Comparison of ENCODE assay signal across 12 mouse cellular contexts in genomic region chr11:72436271-72436670, GRCm38 (mm10). TPM values are rescaled to one million over a fixed set of nuclear protein-coding genes. Genes with fewer than 3 reads are reported as not detected.
A peak's percentile ranks its signal among the peaks of the same experiment; 100 is the strongest.
DNase-seq lines count a peak whose midpoint lies in the region; ATAC-seq lines count a peak whose summit lies in the region.
"Had no signal": no experiment of that assay in that cellular context is flagged by ENCODE, and none has a peak within 500 bp of the region (broad histone marks: within the 10 kb centered on the region; RNA-seq: fewer than 3 reads in every experiment).

No protein-coding gene starts in this region.

- no peaks in the 10 kb centered on the region for H3K36me3 ChIP-seq in hindbrain, embryonic 12.5 days

- no peak for ATAC-seq in hindbrain, embryonic 12.5 days (ENCODE audit: low FRiP score)

- H3K27me3 ChIP-seq in hindbrain, embryonic 12.5 days, result no peaks in the 10 kb centered on the region

- WGBS in hindbrain, embryonic 12.5 days, result 77% methylated on average over 5 of the region's 5 CpGs

- H3K9me3 ChIP-seq in hindbrain, embryonic 12.5 days (replicated peaks), result no peaks in the 10 kb centered on the region

- H3K4me2 ChIP-seq in hindbrain, embryonic 12.5 days (replicated peaks), result no peak overlapping the region

- 0 out of 2 replicates have a peak, but pooled peaks cover 4% of the 10 kb centered on the region for H3K4me1 ChIP-seq in hindbrain, embryonic 12.5 days

- H3K4me3 ChIP-seq in hindbrain, embryonic 12.5 days, result no peak overlapping the region
- H3K4me3 ChIP-seq: erythroblast, embryonic 14.5 days had no signal

- H3K9ac ChIP-seq in hindbrain, embryonic 12.5 days, result no peak overlapping the region

- peak; percentile 30 for DNase-seq in cerebellum, adult 9-11 months
- DNase-seq in cerebellum, adult 18-20 months, result no peak
- DNase-seq in layer of hippocampus, adult 11-12 months (ENCODE audit: low spot score), result peak; percentile 52
- no peak for DNase-seq in layer of hippocampus, adult 18-20 months (ENCODE audit: low spot score in 2 of 2)
- DNase-seq in urinary bladder, adult 2 months (ENCODE audit: low spot score), result peak; percentile 32
- DNase-seq in urinary bladder, postnatal 10 days (ENCODE audit: low spot score), result no peak
- DNase-seq in thymus, postnatal 4 days, result no peak
- DNase-seq: cerebellum, adult 8-10 months had no signal

- no peak overlapping the region for H3K27ac ChIP-seq in hindbrain, embryonic 12.5 days

RNA-seq across cellular contexts. Expression of gene Ggt6, which starts 0.9 kb away (rescaled TPM):
- under 1 TPM in 1 of 2 experiments, not detected in 1; 0.25 TPM for total RNA-seq in layer of hippocampus, adult 18-20 months (2021)
- polyA plus RNA-seq in urinary bladder, adult 2 months (2012; rRNA removed), result 3.6 and 3.7 TPM in 2 replicates
- polyA plus RNA-seq in hindbrain, embryonic 12.5 days (2016; fragmentation: Nextera tagmentation; extraction: Ambion mirVana), result 0.32 TPM in 1 of 2 replicates, not detected in the other
- polyA plus RNA-seq: erythroblast, embryonic 14.5 days; heart, postnatal 0 days; neural tube, embryonic 11.5 days had no signal

RNA-seq across cellular contexts. Expression of gene Mybbp1a, which starts 4.9 kb away (rescaled TPM):
- total RNA-seq in layer of hippocampus, adult 18-20 months (2021), result 10 to 100 TPM; 54.6 to 56.8 TPM
- 55.1 and 75.5 TPM in 2 replicates for polyA plus RNA-seq in urinary bladder, adult 2 months (2012; rRNA removed)
- 112 and 123 TPM in 2 replicates for polyA plus RNA-seq in hindbrain, embryonic 12.5 days (2016; fragmentation: Nextera tagmentation; extraction: Ambion mirVana)

RNA-seq across cellular contexts. Expression of gene Smtnl2, which starts 24.8 kb away (rescaled TPM):
- 1 to 10 TPM; 1.3 to 2.9 TPM for total RNA-seq in layer of hippocampus, adult 18-20 months (2021)
- polyA plus RNA-seq in urinary bladder, adult 2 months (2012; rRNA removed), result 5.3 and 6.7 TPM in 2 replicates
- polyA plus RNA-seq in hindbrain, embryonic 12.5 days (2016; fragmentation: Nextera tagmentation; extraction: Ambion mirVana), result 14.5 and 15.3 TPM in 2 replicates
- polyA plus RNA-seq: erythroblast, embryonic 14.5 days had no signal

RNA-seq across cellular contexts. Expression of gene Spns2, which starts 53.4 kb away (rescaled TPM):
- total RNA-seq in layer of hippocampus, adult 18-20 months (2021), result 100 to 1,000 TPM in 1 of 2 experiments, 10 to 100 TPM in 1; 95.6 to 103 TPM
- polyA plus RNA-seq in urinary bladder, adult 2 months (2012; rRNA removed), result 17.9 and 20.1 TPM in 2 replicates
- polyA plus RNA-seq in hindbrain, embryonic 12.5 days (2016; fragmentation: Nextera tagmentation; extraction: Ambion mirVana), result 8.8 and 9.3 TPM in 2 replicates

Comparison
In these comparisons a context has a peak if more than half of its experiments do, and no peak if none do; other contexts are left out.
1. DNase-seq: peak in cerebellum, adult 9-11 months (single experiment), layer of hippocampus, adult 11-12 months (single experiment) and urinary bladder, adult 2 months (single experiment); none in cerebellum, adult 18-20 months (0 of 2), layer of hippocampus, adult 18-20 months (0 of 2), urinary bladder, postnatal 10 days (single experiment) and thymus, postnatal 4 days (single experiment).